In genomic region chr2:12389028-12389427, GRCm38 (mm10) we compare ENCODE assay signal across 8 mouse cellular contexts. TPM values are rescaled to one million over a fixed set of nuclear protein-coding genes. Genes with fewer than 3 reads are reported as not detected.
DNase-seq lines count a peak whose midpoint lies in the region; ATAC-seq and TF ChIP-seq lines count a peak whose summit lies in the region.

No protein-coding gene starts in this region.

- peak; percentile 48 for DNase-seq in adrenal gland, postnatal 14 days
- DNase-seq in adrenal gland, adult 8-10 months = no peak
- DNase-seq in spleen, postnatal 36 days (ENCODE audit: low spot score in 2 of 2) = peak; percentile 5 to 23
- no peak for DNase-seq in spleen, adult 12 weeks (ENCODE audit: low spot score)
- DNase-seq in liver, postnatal 0 days = no peak
- DNase-seq in skeletal muscle tissue, adult 2 months (ENCODE audit: low read depth, low spot score) = peak; percentile 23

- H3K4me3 ChIP-seq in liver, postnatal 0 days (ENCODE audit: low read depth, low read length) = no peak overlapping the region

- peak; percentile 63; the same call in 1 of the 2 replicates for ATAC-seq in erythroid progenitor cell, adult 5-6 weeks (replicated peaks; ENCODE audit: low FRiP score, poor library complexity, severe bottlenecking)
- peak; percentile 77 for ATAC-seq in inflammation-experienced regulatory T-cells, adult 6 months
- ATAC-seq in liver, postnatal 0 days = no peak

- H3K36me3 ChIP-seq in liver, postnatal 0 days (replicated peaks; ENCODE audit: insufficient read depth, low read length) = peaks cover 15% of the 10 kb centered on the region

- no peaks in the 10 kb centered on the region for H3K4me1 ChIP-seq in liver, postnatal 0 days (ENCODE audit: insufficient read depth)

- H3K9me3 ChIP-seq in liver, postnatal 0 days (ENCODE audit: low read length) = no peaks in the 10 kb centered on the region

- H3K4me2 ChIP-seq in liver, postnatal 0 days (ENCODE audit: low read depth, low read length) = no peak overlapping the region

- no peak overlapping the region for H3K27ac ChIP-seq in liver, postnatal 0 days (ENCODE audit: low read depth)

- 46% methylated on average over 1 of the region's 1 CpGs for WGBS in liver, postnatal 0 days (ENCODE audit: insufficient replicate concordance)

- H3K9ac ChIP-seq in liver, postnatal 0 days (replicated peaks) = no peak overlapping the region

- TF ChIP-seq CTCF in liver, postnatal 0 days (IDR thresholded peaks at IDR 0.05; ENCODE audit: low read depth) = peak; percentile 84

- no peaks in the 10 kb centered on the region for H3K27me3 ChIP-seq in liver, postnatal 0 days (ENCODE audit: insufficient read depth, low read length)

- TF ChIP-seq EP300 in liver, postnatal 0 days (IDR thresholded peaks at IDR 0.05; ENCODE audit: low read depth) = no peak

RNA-seq across cellular contexts. Expression of gene Mindy3, which starts 30.2 kb away (rescaled TPM):
- 39.4 and 48.3 TPM in 2 replicates for total RNA-seq in adrenal gland, postnatal 14 days (2021)
- total RNA-seq in adrenal gland, adult 8-10 months (2022) = 10 to 100 TPM; 42.5 to 50.1 (median 46.7) TPM
- 27.4 and 28.1 TPM in 2 replicates for total RNA-seq in erythroid progenitor cell, adult 5-6 weeks (2015; ENCODE audit: low replicate concordance)
- 12.8 and 17.7 TPM in 2 replicates for total RNA-seq in erythroid progenitor cell, adult 5-6 weeks (2017; ENCODE audit: low replicate concordance)
- 10 to 100 TPM; 32.9 to 66.5 (median 46.4) TPM for polyA plus RNA-seq in inflammation-experienced regulatory T-cells, adult 6 months (2017; shearing (Covaris generic))
- polyA plus RNA-seq in liver, postnatal 0 days (2015; fragmentation: Nextera tagmentation; extraction: Ambion mirVana) = 12.3 and 13.1 TPM in 2 replicates

Comparison
In these comparisons a context has a peak if more than half of its experiments do, and no peak if none do; other contexts are left out.
1. DNase-seq: peak in adrenal gland, postnatal 14 days (single experiment), spleen, postnatal 36 days (2 of 2) and skeletal muscle tissue, adult 2 months (single experiment); none in adrenal gland, adult 8-10 months (single experiment), spleen, adult 12 weeks (single experiment) and liver, postnatal 0 days (single experiment).